Mouse (Mus musculus): Measurements from ENCODE around the gene Odf3l2.

Gene Odf3l2

GRCm38 (mm10) chr10:79645711-79646110, at the start of gene Odf3l2:
TSS of gene Odf3l2 (minus strand) at chr10:79645738.
- no peak for DNase-seq (ENCODE audit: low spot score)

GRCm38 (mm10) chr10:79694379-79694655, 48.8 kb upstream of the Odf3l2 start:
- DNase-seq (ENCODE audit: low spot score): no peak

GRCm38 (mm10) chr10:79693580-79694378, 48.2 kb upstream of the Odf3l2 start:
- DNase-seq (ENCODE audit: low spot score): no peak

GRCm38 (mm10) chr10:79691986-79692548, 46.5 kb upstream of the Odf3l2 start:
- no peak for DNase-seq (ENCODE audit: low spot score)

GRCm38 (mm10) chr10:79689178-79689577, 43.6 kb upstream of the Odf3l2 start:
- DNase-seq (ENCODE audit: low spot score): no peak

- DNase-seq (ENCODE audit: low spot score): no peak
Measured at GRCm38 (mm10) chr10:79688720-79689119, 43.2 kb upstream of the Odf3l2 start, which contains the start of gene Gzmm. TSS of gene Gzmm (plus strand) at chr10:79689020.

- no peak for DNase-seq (ENCODE audit: low spot score)
Measured at GRCm38 (mm10) chr10:79687513-79687912, 42.0 kb upstream of the Odf3l2 start.

GRCm38 (mm10) chr10:79686691-79687090, 41.2 kb upstream of the Odf3l2 start:
- no peak for DNase-seq (ENCODE audit: low spot score)

- DNase-seq (ENCODE audit: low spot score): no peak
Measured at GRCm38 (mm10) chr10:79686219-79686618, 40.7 kb upstream of the Odf3l2 start.

GRCm38 (mm10) chr10:79684770-79685600, 39.4 kb upstream of the Odf3l2 start:
- no peak for DNase-seq (ENCODE audit: low spot score)

- DNase-seq (ENCODE audit: low spot score): no peak
Measured at GRCm38 (mm10) chr10:79683726-79684640, 38.4 kb upstream of the Odf3l2 start.

- DNase-seq (ENCODE audit: low spot score): peak; percentile 84
Measured at GRCm38 (mm10) chr10:79682916-79683582, 37.5 kb upstream of the Odf3l2 start.

- DNase-seq (ENCODE audit: low spot score): peak; percentile 62
Measured at GRCm38 (mm10) chr10:79682551-79682915, 37.0 kb upstream of the Odf3l2 start.

- peak; percentile 99 for DNase-seq (ENCODE audit: low spot score)
Measured at GRCm38 (mm10) chr10:79681591-79682245, 36.2 kb upstream of the Odf3l2 start, which contains the start of gene Cdc34. TSS of gene Cdc34 (plus strand) at chr10:79682195.

- DNase-seq (ENCODE audit: low spot score): no peak
Measured at GRCm38 (mm10) chr10:79680606-79681495, 35.3 kb upstream of the Odf3l2 start.

- no peak for DNase-seq (ENCODE audit: low spot score)
Measured at GRCm38 (mm10) chr10:79675346-79676035, 30.0 kb upstream of the Odf3l2 start.

GRCm38 (mm10) chr10:79673054-79673453, 27.5 kb upstream of the Odf3l2 start:
- DNase-seq (ENCODE audit: low spot score): no peak

- no peak for DNase-seq (ENCODE audit: low spot score)
Measured at GRCm38 (mm10) chr10:79672088-79672455, 26.5 kb upstream of the Odf3l2 start.
